22 mouse cellular contexts compared by ENCODE assay signal in the genomic region with DNA sequence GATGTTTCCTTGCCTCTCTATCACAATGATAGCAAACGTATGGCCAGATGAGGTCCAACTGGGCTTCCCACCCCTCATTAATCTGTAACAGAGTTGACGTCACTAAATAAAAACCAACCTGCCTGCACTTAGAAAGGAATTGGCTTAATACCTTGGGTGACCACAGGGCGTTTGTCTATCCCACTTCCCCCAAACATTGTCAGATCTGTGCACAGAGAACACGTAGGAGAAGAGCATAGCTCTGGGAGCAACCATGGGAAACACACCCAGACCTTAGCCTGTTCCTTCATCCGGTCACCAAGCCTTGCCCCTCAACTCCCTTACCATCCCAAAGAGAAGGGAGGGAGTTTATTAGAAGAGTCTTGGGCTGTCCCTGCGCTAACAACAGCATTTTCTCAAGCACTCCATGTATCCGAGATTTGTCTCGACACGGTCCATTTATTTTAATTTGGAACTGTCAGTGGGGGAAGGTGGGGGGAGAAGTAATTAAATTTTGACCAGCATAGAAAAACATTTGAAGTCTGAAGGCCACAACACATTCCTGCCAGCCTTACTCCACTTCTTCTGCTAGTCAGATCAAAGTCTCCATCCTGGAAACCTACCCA.
A peak's percentile ranks its signal among the peaks of the same experiment; 100 is the strongest.
DNase-seq lines count a peak whose midpoint lies in the region; ATAC-seq and TF ChIP-seq lines count a peak whose summit lies in the region.
"Had no signal": no experiment of that assay in that cellular context is flagged by ENCODE, and none has a peak within 500 bp of the region (broad histone marks: within the 10 kb centered on the region; RNA-seq: fewer than 3 reads in every experiment).

No protein-coding gene starts in this region.

- no peaks in the 10 kb centered on the region for H3K4me1 ChIP-seq in lung, postnatal 0 days (ENCODE audit: insufficient read depth, low read depth, low read length)
- peaks cover 12% of the 10 kb centered on the region; the same call in 1 of the 2 replicates for H3K4me1 ChIP-seq in hindbrain, embryonic 12.5 days
- 0 out of 2 replicates have a peak, but pooled peaks cover 7% of the 10 kb centered on the region for H3K4me1 ChIP-seq in kidney, embryonic 14.5 days (ENCODE audit: control insufficient read depth, insufficient read depth, low read length)
- H3K4me1 ChIP-seq: heart, embryonic 10.5 days; liver, embryonic 13.5 days; midbrain, embryonic 13.5 days had no signal

- no peak overlapping the region for H3K9ac ChIP-seq in lung, postnatal 0 days (replicated peaks; ENCODE audit: low read depth)
- no peak overlapping the region for H3K9ac ChIP-seq in hindbrain, embryonic 12.5 days
- H3K9ac ChIP-seq in kidney, embryonic 14.5 days (ENCODE audit: low read depth, low read length), result no peak overlapping the region
- H3K9ac ChIP-seq: limb, embryonic 12.5 days; liver, embryonic 13.5 days; lung, embryonic 14.5 days; midbrain, embryonic 13.5 days had no signal

- H3K4me3 ChIP-seq in lung, postnatal 0 days (ENCODE audit: low read depth, low read length), result no peak overlapping the region
- no peak overlapping the region for H3K4me3 ChIP-seq in hindbrain, embryonic 12.5 days
- no peak overlapping the region for H3K4me3 ChIP-seq in kidney, embryonic 14.5 days (ENCODE audit: low read length)
- H3K4me3 ChIP-seq: erythroblast, embryonic 14.5 days; heart, embryonic 10.5 days; limb, embryonic 12.5 days; liver, embryonic 13.5 days; midbrain, embryonic 13.5 days had no signal

- DNase-seq in lung, postnatal 0 days (ENCODE audit: low spot score), result no peak
- no peak for DNase-seq in lung, postnatal 25 days (ENCODE audit: low spot score)
- peak; percentile 46 to 51 for DNase-seq in kidney, postnatal 36 days
- DNase-seq in gastrocnemius, adult 18-20 months (ENCODE audit: low spot score), result no peak
- DNase-seq in heart, postnatal 14 days, result no peak
- DNase-seq: adrenal gland, postnatal 36 days; cerebellum, adult 11-12 months; cerebellum, postnatal 25 days; liver, embryonic 13.5 days; lung, embryonic 14.5 days; right cerebral cortex, adult 18-20 months; spleen, adult 18-20 months; thymus, postnatal 36 days had no signal

- WGBS in lung, postnatal 0 days, result 71% methylated on average over 9 of the region's 9 CpGs
- 46% methylated on average over 9 of the region's 9 CpGs for WGBS in hindbrain, embryonic 12.5 days
- WGBS in kidney, embryonic 14.5 days, result 9% methylated on average over 9 of the region's 9 CpGs

- H3K36me3 ChIP-seq in lung, postnatal 0 days (ENCODE audit: insufficient read depth, low read length), result no peaks in the 10 kb centered on the region
- no peaks in the 10 kb centered on the region for H3K36me3 ChIP-seq in hindbrain, embryonic 12.5 days
- H3K36me3 ChIP-seq in kidney, embryonic 14.5 days (ENCODE audit: control insufficient read depth, insufficient read depth, low read length), result no peaks in the 10 kb centered on the region
- H3K36me3 ChIP-seq: heart, embryonic 10.5 days; limb, embryonic 12.5 days; liver, embryonic 13.5 days; midbrain, embryonic 13.5 days had no signal

- intact Hi-C loops in heart, postnatal 14 days (cut with DNase I), result no loop called here

- H3K9me3 ChIP-seq in lung, postnatal 0 days (ENCODE audit: low read length), result no peaks in the 10 kb centered on the region
- no peaks in the 10 kb centered on the region for H3K9me3 ChIP-seq in hindbrain, embryonic 12.5 days (replicated peaks)
- H3K9me3 ChIP-seq in kidney, embryonic 14.5 days (ENCODE audit: control insufficient read depth, low read length), result no peaks in the 10 kb centered on the region
- H3K9me3 ChIP-seq: heart, embryonic 10.5 days; limb, embryonic 12.5 days; liver, embryonic 13.5 days; midbrain, embryonic 13.5 days had no signal

- TF ChIP-seq EP300 in lung, postnatal 0 days (IDR thresholded peaks at IDR 0.05), result no peak

- H3K4me2 ChIP-seq in lung, postnatal 0 days (replicated peaks; ENCODE audit: low read depth, low read length), result no peak overlapping the region
- H3K4me2 ChIP-seq in hindbrain, embryonic 12.5 days (replicated peaks), result no peak overlapping the region
- no peak overlapping the region for H3K4me2 ChIP-seq in kidney, embryonic 14.5 days (replicated peaks; ENCODE audit: low read depth, low read length)
- H3K4me2 ChIP-seq: limb, embryonic 12.5 days; liver, embryonic 13.5 days; lung, embryonic 14.5 days; midbrain, embryonic 13.5 days had no signal

- no peaks in the 10 kb centered on the region for H3K27me3 ChIP-seq in lung, postnatal 0 days (replicated peaks; ENCODE audit: insufficient read depth, low read length)
- no peaks in the 10 kb centered on the region for H3K27me3 ChIP-seq in hindbrain, embryonic 12.5 days
- H3K27me3 ChIP-seq in kidney, embryonic 14.5 days (ENCODE audit: control insufficient read depth, insufficient read depth, low read length), result 0 out of 2 replicates have a peak, but pooled peaks cover 3% of the 10 kb centered on the region
- H3K27me3 ChIP-seq: limb, embryonic 12.5 days; liver, embryonic 13.5 days; midbrain, embryonic 13.5 days had no signal

- H3K27ac ChIP-seq in lung, postnatal 0 days (ENCODE audit: low read length), result peak overlapping the region; percentile 57; the same call in 1 of the 2 replicates
- H3K27ac ChIP-seq in hindbrain, embryonic 12.5 days, result no peak overlapping the region
- 0 out of 2 replicates have a peak overlapping the region, but pooled peaks have one; percentile 24 for H3K27ac ChIP-seq in kidney, embryonic 14.5 days (ENCODE audit: low read depth, low read length)
- H3K27ac ChIP-seq: heart, embryonic 10.5 days; limb, embryonic 12.5 days; liver, embryonic 13.5 days; macrophage; midbrain, embryonic 13.5 days had no signal

- ATAC-seq in lung, postnatal 0 days, result peak; percentile 8
- ATAC-seq in hindbrain, embryonic 12.5 days (ENCODE audit: low FRiP score), result peak; percentile 67
- peak; percentile 94 for ATAC-seq in kidney, embryonic 14.5 days (ENCODE audit: low FRiP score, low TSS enrichment)
- ATAC-seq in erythroblast, adult 5-6 weeks (replicated peaks; ENCODE audit: low FRiP score, poor library complexity, severe bottlenecking), result no peak
- ATAC-seq: forebrain, embryonic 14.5 days; midbrain, embryonic 13.5 days had no signal

- no peak for TF ChIP-seq CTCF in lung, postnatal 0 days (IDR thresholded peaks at IDR 0.05)

Comparison
In these comparisons a context has a peak if more than half of its experiments do, and no peak if none do; other contexts are left out.
1. DNase-seq: peak in kidney, postnatal 36 days (2 of 2); none in lung, postnatal 0 days (single experiment), lung, postnatal 25 days (single experiment), gastrocnemius, adult 18-20 months (single experiment) and heart, postnatal 14 days (0 of 2).